Mouse (Mus musculus) ES-E14 (cell line): Measurements from ENCODE around the gene Impg1. TPM values are rescaled to one million over a fixed set of nuclear protein-coding genes. Genes with fewer than 3 reads are reported as not detected.

ENCODE experiments used
- DNase-seq: peaks from one replicate; pipeline ENCODE4 v3.0.0-alpha.2; 2013; ENCODE audit warnings: low read depth, low spot score
- H3K27ac ChIP-seq: 2 replicates; pipeline ENCODE4 v1.5.1; 2012; ENCODE audit warnings: low read depth, mild to moderate bottlenecking, low read length, moderate library complexity, mixed read lengths; ENCODE audit not compliant: poor library complexity, insufficient read depth, severe bottlenecking
- H3K36me3 ChIP-seq: 2 replicates; pipeline ENCODE4 v1.6.1; 2012; ENCODE audit warnings: mild to moderate bottlenecking, low read length, moderate library complexity, mixed read lengths; ENCODE audit not compliant: control insufficient read depth, poor library complexity, insufficient read depth, severe bottlenecking
- H3K4me1 ChIP-seq, 2 experiments: fragments of 150-350 bp in 1 of 2; sonication (generic) in 1 of 2; 2 replicates each; pipeline ENCODE4 v1.6.1; 2012; ENCODE audit warnings: low read length in 2 of 2, mild to moderate bottlenecking in 1 of 2, mixed read lengths in 1 of 2; ENCODE audit not compliant: control insufficient read depth in 2 of 2, insufficient read depth in 2 of 2, poor library complexity in 1 of 2
- H3K4me3 ChIP-seq, 2 experiments: fragments of 150-350 bp in 1 of 2; sonication (generic) in 1 of 2; 2 replicates each; pipeline ENCODE4 v1.5.1; 2012; ENCODE audit warnings: low read length in 2 of 2, low read depth in 1 of 2, mild to moderate bottlenecking in 1 of 2, mixed read lengths in 1 of 2; ENCODE audit not compliant: insufficient read depth in 1 of 2, poor library complexity in 1 of 2, severe bottlenecking in 1 of 2
- H3K9ac ChIP-seq: 2 replicates; pipeline ENCODE4 v1.6.1; 2012; ENCODE audit warnings: low read depth, mild to moderate bottlenecking, low read length, mixed read lengths; ENCODE audit not compliant: poor library complexity, insufficient read depth, severe bottlenecking
- H3K9me3 ChIP-seq: fragments of 150-350 bp; sonication (generic); 2 replicates; pipeline ENCODE4 v1.6.1; 2012; ENCODE audit warnings: low read depth, mild to moderate bottlenecking, low read length; ENCODE audit not compliant: control insufficient read depth, insufficient read depth
- CHD2 ChIP-seq: IDR thresholded peaks from 2 replicates; pipeline ENCODE4 v1.6.1; 2014; ENCODE audit warnings: mild to moderate bottlenecking, low read depth, low read length, inconsistent platforms
- HCFC1 ChIP-seq: IDR thresholded peaks from 2 replicates; pipeline ENCODE4 v1.6.1; 2012; ENCODE audit warnings: low read length, inconsistent platforms, borderline replicate concordance; ENCODE audit not compliant: insufficient read depth
- MAFK ChIP-seq: IDR thresholded peaks from 2 replicates; pipeline ENCODE4 v1.6.1; 2014; ENCODE audit warnings: mild to moderate bottlenecking, low read depth, low read length, inconsistent platforms; ENCODE audit not compliant: insufficient read depth
- ZC3H11A ChIP-seq: IDR thresholded peaks from 2 replicates; pipeline ENCODE4 v1.6.1; 2012; ENCODE audit warnings: low read depth, mild to moderate bottlenecking, inconsistent platforms, low read length, borderline replicate concordance
- ZNF384 ChIP-seq: IDR thresholded peaks from 2 replicates; pipeline ENCODE4 v1.6.1; 2012; ENCODE audit warnings: low read depth, low read length, inconsistent platforms
- in situ Hi-C, 2 experiments: fragments of 600-800 bp; cut with MboI; formaldehyde crosslinking; loops; one replicate each; pipeline ENCODE4 v1.15.1; 2025; ENCODE audit warnings: low sequenced_read_pairs in 2 of 2, inconsistent platforms in 1 of 2; ENCODE audit not compliant: unreplicated experiment in 2 of 2
- total RNA-seq: library from RNA; depleted of rRNA; stranded (reverse); fragments of 300-350 nt; gene quantifications from 2 replicates; pipeline ENCODE4 v1.2.3, GENCODE M21; 2012

The Impg1 gene
- total RNA-seq, 1 experiment: not detected

- in situ Hi-C loops: no loop called here
- TF ChIP-seq MAFK (no peak), ZNF384 (no peak), HCFC1 (no peak), ZC3H11A (no peak), CHD2 (no peak)
Measured at GRCm38 (mm10) chr9:80275772-80276134, 189.5 kb downstream of the Impg1 start.

GRCm38 (mm10) chr9:80275053-80275771 lies 190.1 kb downstream of the Impg1 start:
- Histone ChIP-seq H3K9me3 (no peaks in the 10 kb centered on the region), H3K4me1 (no peaks in the 10 kb centered on the region), H3K4me3 (no peak overlapping the region), H3K9ac (no peak overlapping the region), H3K36me3 (no peaks in the 10 kb centered on the region), H3K27ac (no peak overlapping the region)
- in situ Hi-C loops: no loop called here
- DNase-seq: no peak
- no peak for TF ChIP-seq HCFC1
- no peak for TF ChIP-seq ZC3H11A
- no peak for TF ChIP-seq CHD2
- no peak for TF ChIP-seq MAFK
- no peak for TF ChIP-seq ZNF384

More at GRCm38 (mm10) chr9:80275772-80276134, 189.5 kb downstream of the Impg1 start:
- Histone ChIP-seq H3K4me3 (no peak overlapping the region), H3K9me3 (no peaks in the 10 kb centered on the region), H3K9ac (no peak overlapping the region), H3K27ac (no peak overlapping the region), H3K4me1 (no peaks in the 10 kb centered on the region), H3K36me3 (no peaks in the 10 kb centered on the region)
- DNase-seq: no peak

GRCm38 (mm10) chr9:80272951-80273350 lies 192.3 kb downstream of the Impg1 start:
- Histone ChIP-seq H3K27ac (no peak overlapping the region), H3K9me3 (no peaks in the 10 kb centered on the region), H3K36me3 (no peaks in the 10 kb centered on the region), H3K4me3 (no peak overlapping the region), H3K9ac (no peak overlapping the region), H3K4me1 (no peaks in the 10 kb centered on the region)
- in situ Hi-C loops: no loop called here
- DNase-seq: no peak
- TF ChIP-seq ZNF384: no peak
- no peak for TF ChIP-seq ZC3H11A
- no peak for TF ChIP-seq MAFK
- no peak for TF ChIP-seq HCFC1
- no peak for TF ChIP-seq CHD2

GRCm38 (mm10) chr9:80269596-80269995 lies 195.7 kb downstream of the Impg1 start:
- Histone ChIP-seq H3K4me3 (no peak overlapping the region), H3K9me3 (no peaks in the 10 kb centered on the region), H3K27ac (no peak overlapping the region), H3K4me1 (no peaks in the 10 kb centered on the region), H3K36me3 (no peaks in the 10 kb centered on the region), H3K9ac (no peak overlapping the region)
- DNase-seq: no peak
- in situ Hi-C loops: no loop called here
- TF ChIP-seq CHD2 (no peak), HCFC1 (no peak), ZC3H11A (no peak), ZNF384 (no peak), MAFK (no peak)
